Mouse (Mus musculus): ENCODE results near the gene Atg2a. TPM values are rescaled to one million over a fixed set of nuclear protein-coding genes. Genes with fewer than 3 reads are reported as not detected.

The Atg2a gene
- polyA plus RNA-seq, 1 experiment from 2014 or later: 3.6 TPM

DNA sequence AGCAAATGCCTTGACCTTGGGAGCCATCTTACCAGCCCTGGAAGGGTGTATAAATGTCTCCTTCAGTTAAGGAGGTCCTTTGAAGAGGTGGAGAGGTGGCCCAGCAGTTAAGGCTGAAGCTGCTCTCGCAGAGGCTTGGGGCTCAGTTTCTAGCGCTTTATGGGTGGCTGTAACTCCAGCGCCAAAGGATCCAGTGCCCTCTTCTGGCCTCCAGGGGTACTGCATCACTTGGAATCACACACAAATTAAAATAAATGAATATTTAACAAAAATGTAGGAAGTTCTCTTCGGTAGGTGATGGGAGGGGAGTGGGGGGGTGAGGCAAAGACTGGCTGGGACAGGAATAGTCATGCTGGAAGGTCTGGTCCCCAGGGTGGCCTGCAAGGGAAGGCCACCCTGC, 19.5 kb downstream of the Atg2a start:
- 0 out of 2 replicates have a peak, but pooled peaks cover 3% of the 10 kb centered on the region for H3K4me1 ChIP-seq (replicated peaks; ENCODE audit: control insufficient read depth, insufficient read depth, low read length)
- ATAC-seq: no peak
- TF ChIP-seq CTCF (IDR thresholded peaks at IDR 0.05; ENCODE audit: low read depth): peak; percentile 61
- H3K4me2 ChIP-seq (replicated peaks; ENCODE audit: low read depth): no peak overlapping the region
- H3K27me3 ChIP-seq (replicated peaks; ENCODE audit: control insufficient read depth, insufficient read depth, low read length): no peaks in the 10 kb centered on the region
- peaks cover 54% of the 10 kb centered on the region for H3K36me3 ChIP-seq (ENCODE audit: control insufficient read depth, insufficient read depth)
- 88% methylated on average over 4 of the region's 4 CpGs for WGBS
- H3K4me3 ChIP-seq (ENCODE audit: low read depth, low read length): no peak overlapping the region
- H3K9ac ChIP-seq (ENCODE audit: low read depth, low read length): no peak overlapping the region
- H3K27ac ChIP-seq (ENCODE audit: low read depth, low read length): no peak overlapping the region
- H3K9me3 ChIP-seq (ENCODE audit: control insufficient read depth): no peaks in the 10 kb centered on the region

DNA sequence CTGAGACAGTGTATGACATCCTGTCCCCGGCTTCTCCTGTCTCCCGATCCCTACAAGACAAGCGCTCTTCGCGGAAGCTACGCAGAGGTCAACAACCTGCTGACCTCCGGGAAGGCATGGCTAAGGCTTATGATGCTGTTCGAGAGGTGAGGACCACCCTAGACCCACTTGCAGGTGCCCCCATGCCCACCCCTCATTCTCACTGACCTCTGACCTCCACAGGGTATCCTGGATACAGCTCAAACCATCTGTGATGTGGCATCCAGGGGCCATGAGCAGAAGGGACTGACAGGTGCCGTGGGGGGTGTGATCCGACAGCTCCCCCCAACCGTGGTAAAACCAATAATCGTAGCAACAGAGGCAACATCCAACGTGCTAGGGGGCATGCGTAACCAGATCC, 19.9 kb downstream of the Atg2a start:
- ATAC-seq: no peak
- 92% methylated on average over 14 of the region's 14 CpGs for WGBS
- Histone ChIP-seq H3K9me3 (ENCODE audit: control insufficient read depth) (no peaks in the 10 kb centered on the region), H3K27ac (ENCODE audit: low read depth, low read length) (no peak overlapping the region), H3K27me3 (replicated peaks; ENCODE audit: control insufficient read depth, insufficient read depth, low read length) (no peaks in the 10 kb centered on the region), H3K4me3 (ENCODE audit: low read depth, low read length) (no peak overlapping the region), H3K9ac (ENCODE audit: low read depth, low read length) (no peak overlapping the region), H3K4me1 (replicated peaks; ENCODE audit: control insufficient read depth, insufficient read depth, low read length) (0 out of 2 replicates have a peak, but pooled peaks cover 3% of the 10 kb centered on the region), H3K4me2 (replicated peaks; ENCODE audit: low read depth) (no peak overlapping the region), H3K36me3 (ENCODE audit: control insufficient read depth, insufficient read depth) (peaks cover 50% of the 10 kb centered on the region)
- TF ChIP-seq CTCF (IDR thresholded peaks at IDR 0.05; ENCODE audit: low read depth): no peak

DNA sequence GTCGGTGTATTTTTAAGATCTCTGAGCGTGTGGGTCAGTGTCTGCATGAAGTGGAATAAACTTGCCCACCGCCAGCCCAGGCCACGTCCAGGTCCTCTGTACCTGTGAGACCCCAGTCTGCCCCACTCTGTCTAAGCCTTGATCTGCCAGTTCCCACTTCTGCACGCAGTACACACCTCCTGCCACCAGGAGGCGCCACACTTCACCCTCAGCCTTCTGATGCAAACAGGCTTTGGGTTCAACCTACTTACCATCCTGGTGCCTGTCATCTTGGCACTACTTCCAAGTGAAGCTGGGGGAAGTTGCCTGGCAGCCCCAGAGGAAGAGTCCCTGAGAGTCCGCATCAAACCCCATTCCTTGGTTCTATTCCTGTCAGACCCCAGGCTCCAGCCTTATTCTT, 20.8 kb downstream of the Atg2a start:
- WGBS: 59% methylated on average over 7 of the region's 7 CpGs
- ATAC-seq: no peak
- Histone ChIP-seq H3K9me3 (ENCODE audit: control insufficient read depth) (no peaks in the 10 kb centered on the region), H3K36me3 (ENCODE audit: control insufficient read depth, insufficient read depth) (peaks cover 41% of the 10 kb centered on the region), H3K9ac (ENCODE audit: low read depth, low read length) (0 out of 2 replicates have a peak overlapping the region, but pooled peaks have one; percentile 87), H3K4me1 (replicated peaks; ENCODE audit: control insufficient read depth, insufficient read depth, low read length) (0 out of 2 replicates have a peak, but pooled peaks cover 3% of the 10 kb centered on the region), H3K27me3 (replicated peaks; ENCODE audit: control insufficient read depth, insufficient read depth, low read length) (no peaks in the 10 kb centered on the region), H3K4me2 (replicated peaks; ENCODE audit: low read depth) (peak overlapping the region; percentile 77), H3K27ac (ENCODE audit: low read depth, low read length) (peak overlapping the region; percentile 99), H3K4me3 (ENCODE audit: low read depth, low read length) (no peak overlapping the region)
- peak; percentile 98 for TF ChIP-seq CTCF (IDR thresholded peaks at IDR 0.05; ENCODE audit: low read depth)

DNA sequence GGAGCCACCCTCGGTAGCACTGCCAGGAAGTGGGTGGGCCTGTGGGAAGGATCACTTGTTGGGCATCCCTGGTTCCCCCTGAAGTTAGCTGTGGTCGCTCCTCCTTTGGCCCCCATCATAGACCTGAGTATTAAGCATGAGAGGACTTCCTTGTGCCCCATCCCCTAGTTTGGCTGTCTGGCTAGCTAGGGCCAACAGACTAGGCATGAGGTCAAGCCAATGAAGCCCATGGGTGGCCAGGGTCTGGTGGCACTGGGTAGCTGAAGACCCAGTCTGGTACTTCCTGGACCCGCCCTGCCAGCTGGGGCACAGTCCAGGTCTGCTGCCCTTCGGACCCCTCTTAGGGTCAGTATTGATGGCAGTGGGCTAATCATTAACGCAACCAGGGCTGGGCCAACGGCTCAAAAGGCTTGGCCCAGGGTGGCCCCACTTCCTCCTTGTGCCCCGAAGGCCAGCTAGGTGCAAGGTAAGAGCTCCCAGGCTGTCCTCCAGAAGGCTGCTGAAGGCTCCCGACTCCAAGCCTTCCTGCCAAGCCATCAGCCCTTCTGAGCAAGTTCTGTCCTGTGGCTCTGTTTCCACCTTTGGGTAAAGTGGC, 21.5 kb downstream of the Atg2a start:
- TF ChIP-seq CTCF (IDR thresholded peaks at IDR 0.05; ENCODE audit: low read depth): no peak
- Histone ChIP-seq H3K27me3 (replicated peaks; ENCODE audit: control insufficient read depth, insufficient read depth, low read length) (no peaks in the 10 kb centered on the region), H3K9me3 (ENCODE audit: control insufficient read depth) (no peaks in the 10 kb centered on the region), H3K4me3 (ENCODE audit: low read depth, low read length) (peak overlapping the region; percentile 62), H3K27ac (ENCODE audit: low read depth, low read length) (peak overlapping the region; percentile 99), H3K4me2 (replicated peaks; ENCODE audit: low read depth) (peak overlapping the region; percentile 77), H3K9ac (ENCODE audit: low read depth, low read length) (peak overlapping the region; percentile 87), H3K36me3 (ENCODE audit: control insufficient read depth, insufficient read depth) (peaks cover 34% of the 10 kb centered on the region), H3K4me1 (replicated peaks; ENCODE audit: control insufficient read depth, insufficient read depth, low read length) (0 out of 2 replicates have a peak, but pooled peaks cover 3% of the 10 kb centered on the region)
- ATAC-seq: peak; percentile 71
- 36% methylated on average over 8 of the region's 8 CpGs for WGBS

DNA sequence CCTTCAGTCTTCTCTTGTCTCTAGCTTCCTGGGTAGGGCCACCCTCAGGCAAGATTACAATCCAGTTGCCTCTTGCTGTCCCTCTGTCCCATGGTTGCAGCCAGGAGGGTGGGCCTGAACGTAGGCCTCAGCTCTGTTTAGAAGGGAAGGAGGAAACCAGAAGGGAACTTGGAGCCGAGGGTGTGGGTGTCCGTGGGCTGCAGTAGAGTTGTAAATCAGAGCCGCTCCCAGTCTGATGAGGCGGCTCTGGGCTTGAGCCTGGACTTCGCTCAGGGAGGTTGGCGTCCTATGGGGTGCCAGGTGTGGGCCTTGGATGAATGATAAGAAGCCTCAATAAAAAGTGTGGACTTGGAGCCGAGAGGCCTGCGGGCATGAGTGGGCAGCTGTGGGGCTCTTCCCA, 22.7 kb downstream of the Atg2a start:
- peak; percentile 78 for ATAC-seq
- 27% methylated on average over 9 of the region's 9 CpGs for WGBS

DNA sequence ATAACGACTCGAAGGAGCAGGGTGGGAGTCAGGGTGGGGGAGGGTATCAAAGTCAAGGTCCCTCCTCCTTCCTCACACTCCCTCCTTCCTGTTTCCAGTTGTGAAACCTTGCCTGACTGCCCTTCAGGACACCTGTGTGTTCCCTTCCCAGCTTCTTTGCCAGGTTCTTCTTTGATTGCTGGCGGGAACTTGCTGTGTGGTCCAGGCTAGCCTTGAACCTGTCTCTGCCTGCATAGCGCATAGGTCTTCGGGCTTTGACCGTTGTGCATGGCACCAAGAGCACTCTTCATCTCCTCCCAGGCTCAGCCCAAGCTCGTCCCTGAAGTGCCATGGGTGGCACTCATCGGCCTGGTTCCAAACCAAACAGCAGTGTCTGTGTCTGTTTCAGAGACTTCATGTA, 23.5 kb downstream of the Atg2a start:
- Histone ChIP-seq H3K36me3 (ENCODE audit: control insufficient read depth, insufficient read depth) (peaks cover 21% of the 10 kb centered on the region), H3K27ac (ENCODE audit: low read depth, low read length) (peak overlapping the region; percentile 99), H3K9me3 (ENCODE audit: control insufficient read depth) (no peaks in the 10 kb centered on the region), H3K4me2 (replicated peaks; ENCODE audit: low read depth) (peak overlapping the region; percentile 77), H3K4me1 (replicated peaks; ENCODE audit: control insufficient read depth, insufficient read depth, low read length) (peaks cover 3% of the 10 kb centered on the region; the same call in 1 of the 2 replicates), H3K27me3 (replicated peaks; ENCODE audit: control insufficient read depth, insufficient read depth, low read length) (no peaks in the 10 kb centered on the region), H3K4me3 (ENCODE audit: low read depth, low read length) (peak overlapping the region; percentile 62), H3K9ac (ENCODE audit: low read depth, low read length) (peak overlapping the region; percentile 58)
- WGBS: 40% methylated on average over 8 of the region's 8 CpGs
- no peak for ATAC-seq
- no peak for TF ChIP-seq CTCF (IDR thresholded peaks at IDR 0.05; ENCODE audit: low read depth)

More for the DNA sequence above, 22.7 kb downstream of the Atg2a start:
- Histone ChIP-seq H3K4me3 (ENCODE audit: low read depth, low read length) (peak overlapping the region; percentile 62), H3K9me3 (ENCODE audit: control insufficient read depth) (no peaks in the 10 kb centered on the region), H3K36me3 (ENCODE audit: control insufficient read depth, insufficient read depth) (peaks cover 22% of the 10 kb centered on the region), H3K27ac (ENCODE audit: low read depth, low read length) (peak overlapping the region; percentile 99), H3K4me1 (replicated peaks; ENCODE audit: control insufficient read depth, insufficient read depth, low read length) (0 out of 2 replicates have a peak, but pooled peaks cover 3% of the 10 kb centered on the region), H3K9ac (ENCODE audit: low read depth, low read length) (peak overlapping the region; percentile 87), H3K4me2 (replicated peaks; ENCODE audit: low read depth) (peak overlapping the region; percentile 77), H3K27me3 (replicated peaks; ENCODE audit: control insufficient read depth, insufficient read depth, low read length) (no peaks in the 10 kb centered on the region)
- TF ChIP-seq CTCF (IDR thresholded peaks at IDR 0.05; ENCODE audit: low read depth): no peak
